Mouse (Mus musculus) cerebellum, adult 2 months (tissue): ENCODE measurements around the gene Sri.

ENCODE experiments used
- CTCF ChIP-seq: fragments of 200-500 bp; IDR thresholded peaks from 2 replicates; pipeline ENCODE4 v1.5.1; 2011; ENCODE audit warnings: low read depth, mild to moderate bottlenecking, control low read depth, low read length, moderate library complexity, borderline replicate concordance; ENCODE audit not compliant: insufficient read depth
- POLR2A ChIP-seq: fragments of 200-500 bp; IDR thresholded peaks from 2 replicates; pipeline ENCODE4 v1.6.1; 2011; ENCODE audit warnings: low read length, control low read depth, borderline replicate concordance; ENCODE audit not compliant: insufficient read depth

GRCm38 (mm10) chr5:8013276-8013675 is 32.6 kb upstream of the Sri start:
- no peak for TF ChIP-seq CTCF
- no peak for TF ChIP-seq POLR2A
